Mouse (Mus musculus) liver, embryonic 14.5 days (tissue): ENCODE results near the gene Map4k4.

Experiments used
- CTCF ChIP-seq: IDR thresholded peaks from 2 replicates; pipeline ENCODE4 v1.5.1; 2016; ENCODE audit warnings: antibody characterized with exemption, low read depth, control low read depth
- EP300 ChIP-seq: IDR thresholded peaks from 2 replicates; pipeline ENCODE4 v1.6.1; 2016; ENCODE audit warnings: antibody characterized with exemption, low read depth

DNA sequence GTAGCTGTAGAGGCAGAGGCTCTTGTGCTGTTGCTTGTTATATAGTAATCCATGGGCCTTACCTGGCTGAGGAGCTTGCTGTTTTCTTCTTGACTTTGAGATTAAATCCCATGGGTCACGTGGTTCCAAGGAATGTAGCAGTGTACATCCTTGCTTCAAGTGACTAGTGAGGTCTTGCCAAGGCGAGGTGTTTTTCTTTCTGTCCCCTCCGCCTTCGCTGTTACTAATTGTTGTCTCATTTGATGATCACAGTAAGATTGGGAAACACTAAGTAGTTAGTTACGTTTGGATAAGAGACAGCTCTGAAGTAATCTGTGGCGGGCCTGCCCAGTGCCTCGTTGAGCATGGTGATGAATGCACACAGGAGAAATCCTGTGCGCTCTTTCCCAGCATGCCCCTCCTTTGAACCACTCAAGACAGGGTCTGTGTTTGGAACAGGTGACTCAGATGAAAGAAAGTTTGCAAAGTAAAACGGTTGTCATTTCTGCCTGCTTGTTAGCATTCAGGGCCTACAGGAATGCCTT lies 31.6 kb downstream of the Map4k4 start:
- no peak for TF ChIP-seq EP300
- TF ChIP-seq CTCF, result no peak
